Mouse (Mus musculus) limb, embryonic 12.5 days (tissue): Measurements from ENCODE around the gene Aldh3b3. TPM values are rescaled to one million over a fixed set of nuclear protein-coding genes. Genes with fewer than 3 reads are reported as not detected.

Source experiments
- polyA plus RNA-seq: library from polyadenylated mRNA; unstranded; fragments of >200 nt; fragmentation: Nextera tagmentation; extraction: Ambion mirVana; gene quantifications from 2 replicates; pipeline ENCODE4 v1.2.1, GENCODE M21; 2016

Gene Aldh3b3
- polyA plus RNA-seq, 1 experiment from 2014 or later = not detected

Other genes with a start within 250 kb of the Aldh3b3 start
- gene Kmt5b, start 191.2 kb upstream of the Aldh3b3 start, polyA plus RNA-seq = 38.3 and 44.2 TPM in 2 replicates
- gene Chka, start 106.9 kb upstream of the Aldh3b3 start, polyA plus RNA-seq = 55.7 and 62.8 TPM in 2 replicates
- 41.3 and 47.0 TPM in 2 replicates for gene Tcirg1, start 51.5 kb upstream of the Aldh3b3 start, polyA plus RNA-seq
- 242 and 257 TPM in 2 replicates for gene Ndufs8, start 45.9 kb upstream of the Aldh3b3 start, polyA plus RNA-seq
- 0.60 and 0.65 TPM in 2 replicates for gene Aldh3b1, start 28.8 kb upstream of the Aldh3b3 start, polyA plus RNA-seq
- gene Unc93b1, start 23.5 kb upstream of the Aldh3b3 start, polyA plus RNA-seq = 11.7 and 12.1 TPM in 2 replicates
- gene Aldh3b2, start 13.7 kb downstream of the Aldh3b3 start, polyA plus RNA-seq = 2.7 and 3.6 TPM in 2 replicates
- 3.6 and 3.7 TPM in 2 replicates for gene Acy3, start 27.9 kb downstream of the Aldh3b3 start, polyA plus RNA-seq
- gene Tbx10, start 34.1 kb downstream of the Aldh3b3 start, polyA plus RNA-seq = not detected in 2 replicates
- gene Nudt8, start 41.9 kb downstream of the Aldh3b3 start, polyA plus RNA-seq = 30.8 and 31.5 TPM in 2 replicates
- gene Gm49405, start 42.0 kb downstream of the Aldh3b3 start, polyA plus RNA-seq = 4.6 and 5.5 TPM in 2 replicates
- 6.8 and 7.6 TPM in 2 replicates for gene Doc2g, start 44.7 kb downstream of the Aldh3b3 start, polyA plus RNA-seq
- gene Ndufv1, start 54.2 kb downstream of the Aldh3b3 start, polyA plus RNA-seq = 180 and 201 TPM in 2 replicates
- 476 and 504 TPM in 2 replicates for gene Gstp1, start 79.3 kb downstream of the Aldh3b3 start, polyA plus RNA-seq
- gene Gstp2, start 87.4 kb downstream of the Aldh3b3 start, polyA plus RNA-seq = 1.8 and 10.6 TPM in 2 replicates
- gene Gstp3, start 100.9 kb downstream of the Aldh3b3 start, polyA plus RNA-seq = not detected in 2 replicates
- gene Cabp2, start 122.9 kb downstream of the Aldh3b3 start, polyA plus RNA-seq = not detected in 2 replicates
- gene Cdk2ap2, start 138.5 kb downstream of the Aldh3b3 start, polyA plus RNA-seq = 66.9 and 67.1 TPM in 2 replicates
- 11.6 and 13.0 TPM in 2 replicates for gene Pitpnm1, start 141.4 kb downstream of the Aldh3b3 start, polyA plus RNA-seq
- gene Aip, start 167.2 kb downstream of the Aldh3b3 start, polyA plus RNA-seq = 86.5 and 87.5 TPM in 2 replicates
- not detected in 2 replicates for gene Gpr152, start 181.1 kb downstream of the Aldh3b3 start, polyA plus RNA-seq
- 0.12 and 0.14 TPM in 2 replicates for gene Cabp4, start 185.4 kb downstream of the Aldh3b3 start, polyA plus RNA-seq
- gene Coro1b, start 190.0 kb downstream of the Aldh3b3 start, polyA plus RNA-seq = 125 and 131 TPM in 2 replicates
- 1.3 and 1.4 TPM in 2 replicates for gene Ptprcap, start 195.0 kb downstream of the Aldh3b3 start, polyA plus RNA-seq
- gene Rps6kb2, start 204.7 kb downstream of the Aldh3b3 start, polyA plus RNA-seq = 63.3 and 69.4 TPM in 2 replicates
- gene Carns1, start 216.8 kb downstream of the Aldh3b3 start, polyA plus RNA-seq = 2.3 and 3.1 TPM in 2 replicates
- gene Tbc1d10c, start 232.6 kb downstream of the Aldh3b3 start, polyA plus RNA-seq = 0.60 and 1.5 TPM in 2 replicates
- 834 and 845 TPM in 2 replicates for gene Ppp1ca, start 233.4 kb downstream of the Aldh3b3 start, polyA plus RNA-seq
- 38.4 and 44.9 TPM in 2 replicates for gene Rad9a, start 243.0 kb downstream of the Aldh3b3 start, polyA plus RNA-seq